Mouse (Mus musculus): ENCODE data around the gene Fam227a.

GRCm38 (mm10) chr15:79598715-79599114 lies 60.0 kb downstream of the Fam227a start:
- no peak for TF ChIP-seq HCFC1 (IDR thresholded peaks at IDR 0.05; ENCODE audit: borderline replicate concordance, insufficient read depth, low read length)
- no peak for TF ChIP-seq CHD2 (IDR thresholded peaks at IDR 0.05; ENCODE audit: low read depth, low read length)
- no peak for TF ChIP-seq ZNF384 (IDR thresholded peaks at IDR 0.05; ENCODE audit: low read depth, low read length)
- TF ChIP-seq ZC3H11A (IDR thresholded peaks at IDR 0.05; ENCODE audit: borderline replicate concordance, low read depth, low read length): no peak

Measured in ES-E14 (cell line).